Mouse (Mus musculus): Measurements from ENCODE around the gene Riok2.
"Not testable (repeated sequence)": the region's sequence is repeated elsewhere in the genome, so short reads cannot be mapped to it uniquely, and the experiment has no call there.

The Riok2 gene

DNA sequence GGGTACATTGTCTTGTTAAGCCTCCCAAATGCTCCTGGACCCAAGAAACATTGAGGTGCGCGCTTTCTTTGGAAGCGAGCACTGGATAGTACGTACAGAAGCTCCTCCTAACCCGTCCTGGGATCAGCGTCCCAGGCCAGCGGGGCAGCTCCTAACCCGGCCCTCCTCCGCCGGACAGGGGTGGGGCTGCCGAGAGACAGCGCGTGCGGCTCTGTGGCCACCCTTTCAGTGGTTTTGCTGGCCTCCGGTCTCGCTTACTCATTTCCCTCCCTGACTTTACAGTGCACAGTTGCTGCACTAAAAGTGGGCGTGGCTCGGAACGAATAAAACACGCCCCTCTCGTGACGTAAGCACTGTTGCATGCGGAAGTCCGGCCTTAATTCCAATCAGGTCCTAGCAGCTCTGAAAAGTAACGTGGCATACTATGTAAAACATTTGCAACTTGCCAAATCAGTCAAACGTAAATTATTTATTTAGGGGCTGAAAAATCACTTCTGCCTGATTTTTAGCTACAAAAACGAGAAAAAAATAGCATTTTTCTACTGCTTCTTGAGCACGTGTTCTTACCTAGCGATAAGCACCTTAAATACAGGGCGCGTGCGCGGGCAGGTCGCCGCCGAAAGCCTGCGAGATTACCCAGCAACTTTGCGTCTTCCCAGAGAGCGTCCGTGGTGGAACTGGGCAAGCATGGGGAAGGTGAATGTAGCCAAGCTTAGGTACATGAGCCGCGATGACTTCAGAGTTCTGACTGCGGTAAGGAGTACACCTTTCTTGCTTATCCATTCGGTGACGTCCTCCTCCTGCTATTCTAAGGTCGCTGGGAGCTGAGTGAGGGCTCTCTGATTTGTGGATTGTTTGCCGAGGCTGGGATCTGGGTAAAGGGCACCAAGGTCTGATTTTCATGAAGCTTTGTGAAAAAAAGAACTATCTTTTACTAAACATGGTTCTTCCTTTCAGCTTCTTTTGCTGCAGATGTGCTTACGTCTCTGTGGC is at the start of gene Riok2:
TSS of gene Riok2 (plus strand) at position 392 of the 993 bp plus-strand sequence.
- peak; percentile 100 for DNase-seq (ENCODE audit: low spot score)

DNA sequence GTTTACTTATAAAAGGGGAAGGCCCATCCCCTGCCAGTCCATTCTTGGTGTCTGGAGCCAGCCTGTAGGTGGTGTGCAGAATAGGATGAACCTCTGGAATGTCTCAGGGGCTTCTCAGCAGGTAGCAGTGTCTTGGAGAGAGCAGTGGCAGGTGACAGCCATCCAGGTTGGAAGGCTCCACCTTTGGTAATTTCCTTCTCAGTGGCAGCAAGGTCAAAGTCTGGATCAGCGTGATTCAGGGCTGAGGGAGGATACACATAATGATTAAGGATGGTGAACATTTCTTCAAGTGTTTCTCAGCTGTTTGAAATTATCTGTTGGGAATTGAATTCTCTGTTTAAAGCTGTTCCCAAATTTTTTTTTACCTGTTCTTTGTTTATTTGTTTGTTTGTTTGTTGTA is 48.1 kb upstream of the Riok2 start:
- not testable (repeated sequence) for DNase-seq (ENCODE audit: low spot score)

DNA sequence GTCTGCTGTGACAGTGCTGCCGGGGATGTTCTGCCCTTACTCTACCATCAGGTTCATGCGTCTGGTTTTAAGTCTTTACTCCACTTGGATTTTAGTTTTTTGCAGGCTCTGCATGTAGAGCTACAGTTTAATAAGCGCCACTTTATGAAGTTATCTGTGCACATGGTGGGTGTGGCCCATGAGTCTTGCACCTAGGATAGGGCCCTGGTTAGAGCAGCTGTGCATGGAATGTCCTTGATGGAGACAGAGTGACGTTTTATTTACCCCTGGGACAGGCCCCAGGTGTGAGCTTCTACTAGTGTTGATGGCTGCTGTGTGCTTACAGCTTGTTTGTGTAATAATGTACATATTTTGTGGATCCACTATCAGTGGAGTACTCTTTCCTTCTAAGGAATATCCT is 47.5 kb upstream of the Riok2 start:
- no peak for DNase-seq (ENCODE audit: low spot score)

DNA sequence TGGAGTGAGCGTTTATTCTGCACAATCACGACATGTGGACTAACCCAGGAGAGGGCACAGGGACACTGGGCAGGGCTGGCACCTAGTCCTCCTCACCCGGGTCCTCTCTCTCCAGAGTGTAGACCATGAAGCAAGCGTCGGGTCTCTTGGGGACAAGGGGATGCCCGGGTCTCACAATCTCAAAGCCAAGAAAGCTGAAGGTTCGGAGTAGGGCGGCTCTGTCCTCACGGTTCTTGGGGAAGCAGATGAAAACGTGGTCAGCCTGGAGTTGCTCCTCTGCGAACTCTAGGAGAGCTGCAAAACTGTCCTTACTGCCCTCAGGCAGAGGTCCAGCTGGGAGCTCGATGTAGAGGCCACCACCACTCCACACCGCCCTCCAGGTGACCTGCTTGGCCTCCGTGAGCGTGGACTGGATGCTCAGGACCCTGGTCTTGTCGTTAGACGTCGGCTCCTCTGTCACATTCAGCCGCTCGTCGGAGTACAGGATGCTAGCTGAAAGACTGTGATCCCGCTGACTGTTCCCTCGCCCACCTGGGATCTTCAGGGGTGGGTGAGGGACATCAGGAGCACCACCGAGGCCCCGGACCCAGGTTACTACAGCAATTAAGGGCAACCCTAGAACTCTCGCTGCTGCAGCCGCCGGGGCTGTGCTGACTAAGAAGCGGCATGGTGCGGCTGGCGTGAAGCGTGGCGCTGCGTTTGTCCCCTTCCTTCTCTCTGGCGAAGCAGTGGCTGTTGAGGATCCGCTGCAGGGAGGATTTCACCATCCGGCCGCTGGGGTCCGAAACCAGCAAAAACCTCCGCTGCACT is 28.5 kb upstream of the Riok2 start:
- DNase-seq (ENCODE audit: low spot score) = not testable (repeated sequence)

DNA sequence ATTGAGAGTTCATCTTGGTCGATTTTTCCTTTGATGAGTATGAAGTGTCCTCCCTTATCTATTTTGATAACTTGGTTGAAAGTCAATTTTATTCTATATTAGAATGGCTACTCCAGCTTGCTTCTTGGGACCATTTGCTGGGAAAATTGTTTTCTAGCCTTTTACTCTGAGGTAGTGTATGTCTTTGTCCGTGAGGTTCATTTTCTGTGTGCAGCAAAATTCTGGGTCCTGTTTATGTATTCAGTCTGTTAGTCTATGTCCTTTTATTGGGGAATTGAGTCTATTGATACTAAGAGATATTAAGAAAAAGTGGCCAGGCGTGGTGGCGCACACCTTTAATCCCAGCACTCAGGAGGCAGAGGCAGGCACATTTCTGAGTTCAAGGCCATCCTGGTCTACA is 27.8 kb upstream of the Riok2 start:
- DNase-seq (ENCODE audit: low spot score) = not testable (repeated sequence)

DNA sequence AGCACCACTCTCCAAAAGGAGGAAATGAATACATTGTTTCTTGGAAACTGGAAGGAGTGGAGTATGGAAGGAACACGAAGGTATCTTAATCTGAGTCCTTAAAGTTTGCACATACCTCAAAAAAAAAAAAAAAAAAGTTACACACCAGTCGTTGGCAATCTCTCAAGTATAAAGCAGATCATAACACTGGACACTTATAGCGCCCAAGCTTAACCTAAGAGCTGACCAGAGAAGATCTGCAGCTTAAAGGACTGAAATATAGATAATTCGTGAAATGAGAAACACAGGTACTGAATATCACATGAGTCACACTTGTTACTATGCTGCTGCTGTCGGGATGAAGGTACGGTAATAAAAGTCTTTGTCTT is 575 bp upstream of the Riok2 start:
- DNase-seq (ENCODE audit: low spot score) = peak; percentile 20

DNA sequence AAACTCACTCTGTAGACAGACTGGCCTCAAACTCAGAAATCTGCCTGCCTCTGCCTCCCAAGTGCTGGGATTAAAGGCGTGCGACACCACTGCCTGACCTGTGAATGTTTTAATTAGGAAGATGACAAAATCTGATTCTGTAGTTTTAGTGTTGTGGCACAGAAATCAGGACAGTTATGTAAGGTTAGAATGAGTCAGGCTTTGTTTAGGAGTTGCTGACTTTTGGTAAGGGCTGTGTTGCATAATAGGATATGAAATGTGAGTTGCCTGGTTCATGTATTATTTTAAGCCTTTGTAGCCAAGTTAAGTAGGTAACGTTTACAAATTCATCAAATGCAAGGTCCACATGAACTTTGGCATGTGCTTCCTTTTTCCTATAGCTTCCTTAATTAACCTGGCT is 1.5 kb downstream of the Riok2 start:
- peak; percentile 62 for DNase-seq (ENCODE audit: low spot score)

DNA sequence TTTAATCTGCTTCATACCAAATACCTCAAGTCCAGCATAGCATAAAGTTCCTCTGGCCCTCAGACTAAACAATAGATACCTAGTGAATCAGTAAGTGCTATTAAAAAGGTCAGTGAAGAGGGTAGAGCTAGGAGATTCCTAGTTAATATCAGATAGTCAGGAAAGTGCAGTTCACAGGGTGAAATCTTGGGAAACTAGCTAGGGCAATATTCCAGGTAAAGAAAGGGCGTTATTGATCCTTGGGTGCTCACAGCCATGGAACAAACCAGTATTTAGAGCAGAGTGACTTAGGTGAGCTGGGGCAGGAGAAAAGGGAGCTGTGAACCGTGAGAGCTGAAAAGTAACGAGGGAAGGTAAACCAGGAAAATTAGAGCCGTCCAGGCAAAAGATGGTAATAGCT is 9.6 kb downstream of the Riok2 start:
- no peak for DNase-seq (ENCODE audit: low spot score)

DNA sequence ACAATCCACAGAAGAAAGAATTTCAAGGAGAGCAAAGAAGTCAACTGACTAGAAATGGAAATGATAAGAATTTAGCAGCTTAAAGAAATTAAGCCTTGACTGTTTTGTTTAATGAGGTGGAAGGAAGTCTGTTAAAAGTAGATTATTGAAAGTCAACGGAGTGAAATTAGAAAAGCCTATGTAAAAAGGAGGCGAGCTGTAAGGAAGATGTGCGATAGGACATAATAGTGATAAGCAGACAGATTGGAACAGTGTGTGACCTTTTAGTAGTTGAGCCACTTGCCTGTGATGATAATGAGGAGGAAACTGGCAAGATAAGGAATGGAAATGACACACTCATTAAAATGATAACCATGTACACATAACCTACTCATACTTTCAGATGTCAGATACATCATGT is 10.4 kb downstream of the Riok2 start:
- no peak for DNase-seq (ENCODE audit: low spot score)

DNA sequence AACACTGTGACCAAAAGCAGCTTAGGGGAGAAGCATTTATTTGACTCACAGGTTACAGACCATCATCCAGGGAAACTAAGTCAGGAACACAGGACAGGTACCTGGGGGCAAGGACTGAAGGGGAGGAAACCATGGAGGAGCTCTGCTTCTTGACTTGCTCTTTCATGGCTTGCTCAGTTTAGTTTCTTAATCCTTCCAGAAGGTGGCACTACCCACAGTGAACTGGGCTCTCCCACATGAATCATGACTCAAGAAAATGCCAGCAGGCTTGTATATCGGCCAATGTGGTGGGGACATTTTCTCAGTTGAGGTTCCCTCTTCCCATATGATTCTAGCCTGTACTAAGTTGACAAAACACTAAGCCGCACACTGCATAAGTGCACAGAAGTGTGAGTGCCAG is 12.0 kb downstream of the Riok2 start:
- DNase-seq (ENCODE audit: low spot score) = peak; percentile 58

DNA sequence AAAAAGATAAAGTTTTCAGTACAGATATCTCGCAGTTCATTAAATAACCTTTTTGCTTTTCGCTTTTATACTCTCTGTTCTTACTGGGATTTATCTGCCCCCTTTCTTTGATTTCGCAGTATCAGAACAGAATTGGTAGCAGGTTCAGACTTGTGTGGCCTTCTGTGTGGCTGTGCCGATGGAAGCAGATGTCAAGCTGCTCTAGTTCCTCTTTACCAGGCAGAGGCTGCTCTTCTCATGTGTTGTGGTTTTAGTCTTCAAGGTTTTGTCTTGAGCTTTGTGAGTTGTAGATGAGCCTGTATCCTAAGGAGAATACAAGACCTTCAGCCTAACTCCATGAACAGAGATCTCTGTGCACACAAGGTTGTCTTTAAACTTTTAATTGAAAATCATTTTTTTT is 17.7 kb downstream of the Riok2 start:
- no peak for DNase-seq (ENCODE audit: low spot score)

DNA sequence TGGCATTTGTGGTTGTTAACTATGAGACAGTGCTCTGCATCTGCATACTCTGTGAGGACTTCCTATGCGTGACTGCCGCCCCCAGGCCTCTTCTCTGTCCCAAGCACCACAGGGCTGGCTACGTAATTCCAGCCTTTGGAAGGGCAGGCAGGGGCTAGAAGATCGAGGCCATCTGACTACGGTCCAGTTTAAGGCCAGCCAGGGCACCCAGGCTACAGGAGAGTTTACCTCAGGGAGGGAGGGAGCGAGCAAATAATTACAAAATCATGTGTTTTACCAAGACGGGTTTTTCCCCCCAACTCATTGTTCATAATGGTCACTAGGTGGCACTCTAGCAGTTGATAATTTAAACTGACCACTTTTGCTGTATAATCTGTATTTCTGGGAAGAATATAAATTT is 18.8 kb downstream of the Riok2 start:
- DNase-seq (ENCODE audit: low spot score) = peak; percentile 59

DNA sequence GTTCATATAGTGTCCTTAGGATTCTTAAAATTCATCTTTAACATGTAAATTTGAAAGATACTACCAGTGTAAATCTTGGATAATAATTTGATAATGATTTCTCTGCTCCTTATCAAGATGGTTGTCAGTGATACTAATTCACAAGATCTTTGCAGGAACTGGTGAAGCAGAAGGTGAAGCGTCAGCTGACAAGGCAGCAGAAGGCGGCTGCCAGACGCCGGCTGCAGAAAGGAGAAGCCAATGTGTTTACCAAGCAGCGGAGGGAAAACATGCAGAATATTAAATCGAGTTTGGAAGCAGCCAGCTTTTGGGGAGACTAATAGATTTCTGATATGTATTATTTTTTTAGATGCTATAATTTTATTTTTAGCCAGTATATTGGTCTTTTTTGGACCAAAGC is 19.2 kb downstream of the Riok2 start:
- DNase-seq (ENCODE audit: low spot score) = no peak

DNA sequence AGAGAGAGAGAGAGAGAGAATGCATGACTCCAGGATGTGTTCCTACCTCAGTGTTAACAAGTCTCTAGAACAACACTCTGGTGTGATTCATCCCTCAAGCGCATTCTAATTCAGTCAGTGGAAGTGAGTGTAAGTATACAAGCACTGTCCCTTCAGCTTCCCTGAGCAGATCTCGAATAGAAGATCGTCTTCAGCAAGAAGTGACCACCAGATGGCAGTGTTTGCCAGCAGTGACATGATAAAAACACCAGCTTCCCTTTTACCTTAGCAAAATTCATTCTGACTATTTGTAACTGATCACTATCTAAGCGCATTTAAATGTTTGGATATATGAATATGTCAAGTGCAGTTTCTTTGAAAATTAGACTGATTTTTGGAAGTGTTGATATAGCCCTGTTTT is 20.2 kb downstream of the Riok2 start:
- peak; percentile 88 for DNase-seq (ENCODE audit: low spot score)

DNA sequence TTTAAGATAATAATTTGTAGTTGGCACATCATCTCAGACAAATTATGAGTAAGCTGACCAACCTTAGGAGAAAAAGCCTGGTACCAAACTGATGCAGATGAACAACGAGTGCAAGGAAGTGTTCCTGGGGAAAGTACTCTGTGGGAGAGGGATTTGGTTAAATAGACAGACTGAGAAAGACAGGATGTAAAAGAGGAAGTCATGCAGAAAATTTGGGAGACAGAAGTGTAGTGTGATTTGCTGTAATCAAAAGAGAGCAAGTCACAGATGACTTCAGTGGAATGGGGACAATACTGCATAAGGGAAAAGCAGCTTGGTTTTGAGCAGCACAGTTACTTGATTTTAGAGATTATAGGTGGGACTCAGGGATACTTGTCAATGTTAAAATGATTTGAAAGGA is 22.8 kb downstream of the Riok2 start:
- no peak for DNase-seq (ENCODE audit: low spot score)

DNA sequence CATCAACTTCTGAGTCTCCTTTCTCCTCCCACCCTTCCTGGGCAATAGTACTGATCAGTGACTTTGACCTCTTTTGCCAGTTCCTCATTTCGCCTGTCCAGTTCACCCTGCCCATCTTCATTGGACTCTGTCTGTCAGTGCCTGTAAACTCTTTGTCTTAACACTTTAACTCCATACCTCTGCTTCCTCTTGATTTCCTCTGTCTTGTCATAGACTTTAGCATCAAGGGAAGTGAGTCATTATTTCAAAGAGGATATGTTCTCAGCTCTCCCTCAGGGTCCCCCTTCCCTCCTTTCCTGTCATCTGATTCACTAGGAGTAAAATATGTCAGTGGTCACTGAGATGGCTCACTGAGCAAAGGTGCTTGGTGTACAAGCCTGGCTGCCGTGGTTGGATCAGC is 24.6 kb downstream of the Riok2 start:
- DNase-seq (ENCODE audit: low spot score) = no peak

DNA sequence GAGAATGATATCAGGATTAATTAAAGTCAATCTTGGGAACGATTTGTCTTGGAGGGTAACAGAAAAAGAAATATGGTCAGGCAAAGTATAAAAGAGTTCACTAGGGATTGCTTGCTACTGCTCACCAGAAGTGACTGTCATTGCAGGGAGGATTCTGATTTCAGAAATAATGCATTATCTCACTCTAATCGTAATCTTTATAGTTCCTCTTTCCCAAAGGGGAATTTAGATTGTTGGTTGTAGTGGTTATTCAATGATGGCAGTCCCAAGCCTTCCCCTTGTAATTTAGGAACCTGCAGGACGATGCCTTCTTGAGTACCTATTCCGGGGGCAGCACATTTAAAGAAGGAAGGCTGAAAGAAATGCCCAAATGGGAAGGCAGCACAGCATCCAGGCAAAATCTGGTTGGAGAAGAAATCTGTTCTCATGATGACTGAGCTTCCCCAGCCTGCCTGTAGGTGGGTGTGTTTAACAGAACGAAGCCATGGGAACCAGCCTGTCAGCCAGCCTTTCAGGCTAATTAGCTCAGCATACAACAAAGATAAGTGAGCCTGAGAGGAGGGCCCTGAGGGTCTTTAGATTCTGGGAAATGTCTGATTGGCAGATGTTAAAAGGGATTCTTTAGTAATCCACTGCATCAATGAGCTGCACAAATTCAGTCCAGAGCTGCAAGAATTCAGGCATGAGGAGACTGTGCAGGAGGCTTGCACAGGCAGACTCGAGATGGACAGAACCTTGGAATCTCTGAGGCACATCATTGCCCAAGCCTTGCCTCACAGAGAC is 28.3 kb downstream of the Riok2 start, which contains the start of gene Lix1:
TSS of gene Lix1 (plus strand) at position 451 of the 783 bp plus-strand sequence.
- DNase-seq (ENCODE audit: low spot score) = peak; percentile 69

DNA sequence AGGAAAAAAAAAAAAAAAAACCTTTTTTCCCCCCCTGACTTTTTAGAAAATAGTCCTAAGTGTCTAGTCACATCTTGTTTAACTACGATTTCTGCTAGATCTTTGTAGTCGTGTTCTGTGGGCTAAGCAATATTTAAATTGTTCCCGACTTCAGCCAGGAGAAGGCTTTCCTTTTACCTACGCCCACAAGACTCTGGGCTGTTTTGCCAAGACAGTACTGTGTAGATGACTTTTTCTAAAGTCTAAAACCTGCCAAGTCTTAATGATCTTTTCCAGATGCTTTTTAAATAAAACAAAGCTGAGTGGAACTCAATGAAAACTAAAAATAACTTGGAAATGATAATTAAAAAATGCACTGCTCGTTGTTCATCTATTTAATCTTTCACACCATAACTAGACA is 28.9 kb downstream of the Riok2 start:
- DNase-seq (ENCODE audit: low spot score) = no peak

DNA sequence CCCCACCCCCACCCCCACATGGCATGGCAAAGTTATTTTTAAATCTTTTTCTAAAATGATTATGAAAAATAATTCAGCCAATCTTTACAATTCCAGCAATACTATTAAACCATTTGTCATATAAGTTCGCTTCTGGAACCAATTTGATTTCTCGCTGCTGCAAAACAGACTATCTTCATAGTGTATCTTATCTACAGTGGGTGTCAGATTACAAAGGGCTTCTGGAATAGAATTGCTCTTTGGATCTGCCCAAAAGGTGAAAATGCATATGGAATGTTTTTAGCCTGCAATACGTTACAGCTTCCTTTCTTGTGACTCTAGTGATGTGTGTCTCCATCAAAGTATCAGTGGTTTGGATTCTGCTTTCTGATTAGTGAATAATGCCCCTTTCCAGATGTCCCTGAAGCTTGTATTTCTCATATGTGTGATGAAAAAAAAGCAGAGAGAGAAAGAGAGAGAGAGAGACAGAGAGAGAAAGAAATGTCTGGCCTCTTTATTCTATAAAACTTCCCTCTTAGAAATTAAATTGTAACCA is 29.5 kb downstream of the Riok2 start:
- no peak for DNase-seq (ENCODE audit: low spot score)

DNA sequence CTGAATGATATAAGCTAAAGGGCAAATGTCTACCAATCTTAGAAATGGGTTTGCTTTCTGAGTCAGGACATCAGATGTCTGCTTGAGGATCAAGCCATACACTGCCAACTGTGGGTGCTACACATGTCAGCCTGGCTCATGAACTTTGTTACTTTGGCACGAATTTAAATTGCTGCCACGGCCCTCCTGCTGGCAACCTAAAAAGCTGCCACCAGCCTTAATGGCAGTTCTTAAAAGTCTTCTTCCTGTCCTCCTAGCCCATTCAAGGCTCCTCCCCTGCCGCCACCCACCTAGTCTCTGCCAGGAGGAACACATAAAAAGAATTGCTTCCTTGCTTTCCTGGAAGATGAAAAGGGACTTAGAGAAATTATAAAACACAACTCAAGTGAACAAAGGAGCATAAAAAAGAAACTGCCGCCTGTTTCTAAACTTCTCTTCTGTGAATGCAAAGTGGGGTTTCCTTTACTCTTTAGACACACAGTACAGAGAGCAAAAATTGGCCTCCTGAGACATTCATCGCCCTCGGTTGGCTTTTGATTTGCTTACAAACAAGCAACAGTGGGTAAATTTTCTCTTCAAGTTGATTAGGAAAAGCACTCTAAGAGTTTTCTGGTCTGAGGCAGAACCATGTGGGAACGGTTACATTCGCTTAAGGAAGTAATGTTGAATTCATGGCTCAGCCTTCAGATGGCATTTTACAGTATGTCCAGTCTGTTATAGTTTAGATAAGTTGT is 30.9 kb downstream of the Riok2 start:
- peak; percentile 41 for DNase-seq (ENCODE audit: low spot score)

DNA sequence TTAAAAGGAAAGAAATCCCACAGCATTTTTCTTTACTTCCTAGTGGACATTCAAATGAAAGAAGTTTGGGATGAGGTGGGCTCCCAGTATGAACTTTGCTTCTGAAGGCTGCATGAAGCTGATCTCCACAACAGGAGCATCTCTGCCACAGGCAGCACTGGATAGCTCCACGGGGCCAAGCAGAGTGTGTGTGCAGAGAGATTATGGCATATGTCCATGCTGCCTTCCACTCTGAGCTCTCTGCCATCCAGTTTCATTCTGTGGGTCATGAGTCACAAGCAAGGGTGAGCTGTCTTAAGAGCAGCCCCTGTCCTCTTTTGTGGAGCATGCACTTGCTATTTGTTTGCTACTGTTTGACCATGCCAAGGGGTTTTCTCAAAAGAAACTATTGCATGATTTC is 31.5 kb downstream of the Riok2 start:
- DNase-seq (ENCODE audit: low spot score) = peak; percentile 82

Data from adipocyte (in vitro differentiated cells).